Mouse (Mus musculus) hindbrain, embryonic 14.5 days (tissue): ENCODE measurements around the gene Tnrc6b. TPM values are rescaled to one million over a fixed set of nuclear protein-coding genes. Genes with fewer than 3 reads are reported as not detected.
"Not testable (repeated sequence)": the region's sequence is repeated elsewhere in the genome, so short reads cannot be mapped to it uniquely, and the experiment has no call there.

Experiments
- ATAC-seq: fragments of 200-750 bp; cut with Nextera tagmentation; 2 replicates; pipeline ENCODE4 v1.8.0; 2017; ENCODE audit warnings: moderate number of reproducible peaks, mild to moderate bottlenecking, moderate TSS enrichment, moderate library complexity; ENCODE audit not compliant: low FRiP score
- DNase-seq: peaks from one replicate; pipeline ENCODE4 v3.0.0-alpha.2; 2015; ENCODE audit warnings: low spot score
- H3K27ac ChIP-seq: fragments of 300-500 bp; sonication (generic); 2 replicates; pipeline ENCODE4 v1.5.1; 2014; ENCODE audit warnings: mild to moderate bottlenecking, moderate library complexity
- H3K27me3 ChIP-seq: fragments of 300-500 bp; sonication (generic); 2 replicates; pipeline ENCODE4 v1.6.1; 2014; ENCODE audit warnings: mild to moderate bottlenecking, low read length, mixed read lengths; ENCODE audit not compliant: control insufficient read depth, insufficient read depth
- H3K36me3 ChIP-seq: fragments of 300-500 bp; sonication (generic); replicated peaks from 2 replicates; pipeline ENCODE4 v1.6.1; 2014; ENCODE audit not compliant: control insufficient read depth, insufficient read depth
- H3K4me1 ChIP-seq: fragments of 300-500 bp; sonication (generic); replicated peaks from 2 replicates; pipeline ENCODE4 v1.6.1; 2014; ENCODE audit warnings: antibody characterized with exemption, low read length, mixed read lengths; ENCODE audit not compliant: control insufficient read depth, insufficient read depth
- H3K4me2 ChIP-seq: fragments of 300-500 bp; sonication (generic); replicated peaks from 2 replicates; pipeline ENCODE4 v1.6.1; 2014; ENCODE audit warnings: mild to moderate bottlenecking, moderate library complexity
- H3K4me3 ChIP-seq: fragments of 300-500 bp; sonication (generic); replicated peaks from 2 replicates; pipeline ENCODE4 v1.5.1; 2014; ENCODE audit warnings: mild to moderate bottlenecking, low read length
- H3K9ac ChIP-seq: fragments of 300-500 bp; sonication (generic); 2 replicates; pipeline ENCODE4 v1.6.1; 2014
- H3K9me3 ChIP-seq: fragments of 300-500 bp; sonication (generic); 2 replicates; pipeline ENCODE4 v1.6.1; 2016; ENCODE audit warnings: low read length; ENCODE audit not compliant: control insufficient read depth
- WGBS: fragments of 180-500 bp; shearing (Covaris S2); extraction: QIAGEN DNeasy Blood & Tissue Kit; methylation state at CpG from one replicate; pipeline ENCODE4 v1.1.7; 2014; 5-methylcytosine and 5-hydroxymethylcytosine counted together
- polyA plus RNA-seq: library from polyadenylated mRNA; unstranded; fragments of >200 nt; fragmentation: Nextera tagmentation; extraction: Ambion mirVana; gene quantifications from 2 replicates; pipeline ENCODE4 v1.2.1, GENCODE M21; 2014

Tnrc6b gene
- polyA plus RNA-seq, 1 experiment from 2014 or later: 27.9 TPM

DNA sequence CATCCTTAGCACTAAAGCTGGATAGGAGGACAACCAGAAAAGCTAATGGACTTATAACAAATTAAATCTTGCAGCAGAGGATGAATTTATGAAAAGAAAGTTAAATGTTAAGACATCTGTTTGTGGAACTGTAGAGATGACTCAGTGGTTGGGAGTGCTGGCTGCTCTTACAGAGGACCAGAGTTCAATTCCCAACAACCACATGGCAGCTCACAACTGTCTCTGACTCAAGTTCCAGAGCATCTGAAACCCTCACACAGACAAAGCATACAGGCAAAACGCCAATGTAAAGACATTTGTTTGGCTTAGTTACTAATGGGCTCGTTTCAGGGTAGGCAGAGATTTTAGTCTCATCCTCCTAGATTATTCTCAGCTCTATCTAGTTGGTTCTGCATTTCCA lies 188.7 kb downstream of the Tnrc6b start:
- H3K36me3 ChIP-seq: peaks cover 95% of the 10 kb centered on the region
- H3K4me1 ChIP-seq: no peaks in the 10 kb centered on the region
- H3K4me2 ChIP-seq: no peak overlapping the region
- no peak overlapping the region for H3K4me3 ChIP-seq
- WGBS: 91% methylated on average over 2 of the region's 2 CpGs
- H3K27ac ChIP-seq: no peak overlapping the region
- H3K9me3 ChIP-seq: no peaks in the 10 kb centered on the region
- no peaks in the 10 kb centered on the region for H3K27me3 ChIP-seq
- ATAC-seq: no peak
- H3K9ac ChIP-seq: no peak overlapping the region
- DNase-seq: no peak

DNA sequence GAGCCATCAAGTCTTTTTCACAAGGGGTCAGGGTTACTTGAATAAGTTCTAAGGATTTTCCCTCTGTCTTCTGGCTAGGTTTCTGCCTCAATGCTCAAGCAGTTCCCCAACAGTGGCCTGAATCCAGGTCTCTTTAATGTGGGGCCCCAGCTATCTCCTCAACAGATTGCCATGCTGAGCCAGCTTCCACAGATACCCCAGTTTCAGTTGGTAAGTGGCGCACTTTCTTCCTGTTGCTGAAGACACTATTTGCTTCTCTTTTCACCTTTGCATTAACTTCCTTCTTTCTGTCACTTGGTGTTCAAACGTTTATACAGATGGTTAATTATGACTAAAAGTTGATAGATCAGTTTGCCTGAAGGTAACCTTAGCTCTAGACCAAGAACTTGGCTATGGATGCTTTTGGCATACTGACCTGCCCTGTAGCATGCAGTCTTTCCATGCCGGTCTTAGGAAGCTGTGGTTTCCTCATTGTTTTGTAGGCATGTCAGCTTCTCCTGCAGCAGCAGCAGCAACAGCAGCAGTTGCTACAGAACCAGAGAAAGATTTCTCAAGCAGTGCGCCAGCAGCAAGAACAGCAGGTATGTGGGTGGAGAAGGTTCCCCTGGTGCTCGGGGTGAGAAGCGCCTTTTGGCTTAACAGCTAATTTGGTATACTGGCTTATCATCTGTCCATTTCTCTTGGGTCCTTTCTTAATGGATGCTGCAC lies 190.8 kb downstream of the Tnrc6b start:
- no peaks in the 10 kb centered on the region for H3K27me3 ChIP-seq
- DNase-seq (no peak), ATAC-seq (no peak)
- peaks cover 95% of the 10 kb centered on the region for H3K36me3 ChIP-seq
- no peak overlapping the region for H3K27ac ChIP-seq
- H3K4me1 ChIP-seq: no peaks in the 10 kb centered on the region
- H3K9me3 ChIP-seq: no peaks in the 10 kb centered on the region
- H3K4me2 ChIP-seq: no peak overlapping the region
- WGBS: 92% methylated on average over 6 of the region's 6 CpGs
- no peak overlapping the region for H3K4me3 ChIP-seq
- no peak overlapping the region for H3K9ac ChIP-seq

DNA sequence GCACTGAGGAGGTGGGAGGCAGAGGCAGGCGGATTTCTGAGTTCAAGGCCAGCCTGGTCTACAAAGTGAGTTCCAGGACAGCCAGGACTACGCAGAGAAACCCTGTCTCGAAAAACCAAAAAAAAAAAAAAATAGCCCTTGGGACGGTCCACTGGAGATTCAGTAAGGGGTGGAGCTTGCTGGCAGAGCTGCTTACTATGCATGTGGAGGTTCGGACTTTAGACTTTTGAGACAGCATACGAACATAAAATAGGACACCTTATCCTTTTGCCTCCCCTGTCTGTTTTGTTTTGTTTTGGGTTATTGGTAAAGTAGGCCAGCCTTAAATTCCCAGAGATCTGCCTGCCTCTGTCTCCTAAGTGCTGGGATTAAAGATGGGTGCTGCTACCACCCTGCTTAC lies 193.7 kb downstream of the Tnrc6b start:
- H3K4me1 ChIP-seq, DNase-seq, ATAC-seq, H3K27me3 ChIP-seq, H3K4me3 ChIP-seq, H3K4me2 ChIP-seq, H3K27ac ChIP-seq, H3K9ac ChIP-seq, H3K9me3 ChIP-seq: not testable (repeated sequence)
- 94% methylated on average over 6 of the region's 6 CpGs for WGBS
- H3K36me3 ChIP-seq: peaks cover 88% of the 10 kb centered on the region

DNA sequence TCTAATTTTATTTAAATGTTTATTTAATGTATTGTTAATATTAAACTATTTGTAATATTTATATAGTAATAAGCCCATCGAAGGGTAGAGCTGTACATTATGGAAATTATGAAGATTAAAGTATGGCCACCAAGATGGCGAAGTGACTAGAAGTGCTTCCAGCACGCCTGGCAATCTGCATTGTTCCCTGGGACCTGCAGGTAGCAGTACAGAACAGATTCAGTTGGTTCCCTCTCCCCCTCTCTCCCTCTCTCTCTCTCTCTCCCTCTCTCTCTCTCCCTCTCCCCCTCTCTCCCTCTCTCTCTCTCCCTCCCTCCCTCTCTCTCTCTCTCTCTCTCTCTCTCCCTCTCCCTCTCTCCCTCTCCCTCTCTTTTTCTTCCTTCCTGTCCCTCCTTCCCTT lies 199.1 kb downstream of the Tnrc6b start:
- H3K4me2 ChIP-seq: no peak overlapping the region
- no peaks in the 10 kb centered on the region for H3K27me3 ChIP-seq
- H3K4me1 ChIP-seq: no peaks in the 10 kb centered on the region
- DNase-seq (no peak), ATAC-seq (no peak)
- peaks cover 86% of the 10 kb centered on the region for H3K36me3 ChIP-seq
- no peaks in the 10 kb centered on the region for H3K9me3 ChIP-seq
- no peak overlapping the region for H3K4me3 ChIP-seq
- no peak overlapping the region for H3K27ac ChIP-seq
- 95% methylated on average over 3 of the region's 3 CpGs for WGBS
- no peak overlapping the region for H3K9ac ChIP-seq

DNA sequence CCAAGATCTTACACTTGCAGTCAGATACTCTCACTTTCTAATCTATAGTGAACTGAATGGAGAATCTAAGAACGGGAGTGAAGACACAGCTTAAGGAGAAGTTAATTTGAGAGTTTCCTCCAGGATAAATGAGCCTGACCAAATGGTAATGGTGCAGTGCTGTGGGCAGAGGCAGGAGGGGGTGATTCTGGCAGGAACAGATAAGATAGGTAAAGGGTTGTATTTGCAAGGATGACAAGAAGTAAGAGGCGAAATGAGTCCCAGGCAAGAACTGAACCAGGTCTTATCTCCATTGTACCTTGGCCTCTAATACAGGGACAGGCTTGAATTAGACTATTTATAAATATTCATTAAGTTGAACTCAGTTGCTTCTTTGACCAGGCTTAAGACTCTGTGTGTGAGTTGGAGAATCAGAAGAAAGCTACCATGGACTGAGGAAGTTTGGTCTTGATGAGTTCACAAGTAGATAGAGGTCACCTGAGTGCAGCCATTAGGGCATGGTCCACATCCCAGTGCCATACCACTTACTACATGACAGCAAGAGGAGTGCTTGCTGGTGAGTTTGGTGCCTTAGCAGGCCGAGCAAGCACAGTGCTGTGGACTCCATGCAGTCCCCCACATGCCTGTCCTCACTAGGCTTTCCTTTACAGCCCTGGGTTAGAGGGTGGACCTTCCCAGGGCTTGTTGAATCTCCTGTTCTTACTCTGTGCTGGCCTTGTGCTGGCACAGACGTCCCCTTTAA lies 199.8 kb downstream of the Tnrc6b start:
- 96% methylated on average over 4 of the region's 4 CpGs for WGBS
- H3K36me3 ChIP-seq: peaks cover 86% of the 10 kb centered on the region
- ATAC-seq (no peak), DNase-seq (no peak)
- H3K9me3 ChIP-seq: no peaks in the 10 kb centered on the region
- no peak overlapping the region for H3K27ac ChIP-seq
- no peaks in the 10 kb centered on the region for H3K4me1 ChIP-seq
- H3K4me3 ChIP-seq: no peak overlapping the region
- no peaks in the 10 kb centered on the region for H3K27me3 ChIP-seq
- H3K4me2 ChIP-seq: no peak overlapping the region
- H3K9ac ChIP-seq: no peak overlapping the region

DNA sequence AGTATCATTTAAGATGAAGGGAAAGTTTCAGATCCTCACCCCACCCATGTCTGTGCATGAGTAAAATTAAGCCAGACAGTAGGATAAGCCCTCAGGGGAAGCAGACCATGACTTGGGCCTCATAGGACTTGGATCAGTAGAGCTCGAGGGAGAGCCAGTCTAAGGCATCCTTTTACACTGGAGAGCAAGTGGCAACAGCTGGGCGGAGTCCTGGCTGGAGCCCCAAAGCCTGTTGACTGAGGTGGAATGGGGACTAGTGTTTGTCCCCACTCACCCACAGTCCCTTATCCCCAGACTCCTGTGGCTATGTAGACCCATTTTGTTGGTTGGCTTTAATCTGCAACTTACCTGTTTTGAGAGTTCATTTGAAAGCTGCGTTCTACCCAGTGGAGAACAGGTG lies 201.1 kb downstream of the Tnrc6b start:
- ATAC-seq (no peak), DNase-seq (no peak)
- H3K4me2 ChIP-seq: no peak overlapping the region
- H3K36me3 ChIP-seq: peaks cover 86% of the 10 kb centered on the region
- no peaks in the 10 kb centered on the region for H3K27me3 ChIP-seq
- no peaks in the 10 kb centered on the region for H3K9me3 ChIP-seq
- no peak overlapping the region for H3K4me3 ChIP-seq
- H3K9ac ChIP-seq: no peak overlapping the region
- no peak overlapping the region for H3K27ac ChIP-seq
- no peaks in the 10 kb centered on the region for H3K4me1 ChIP-seq
- WGBS: 93% methylated on average over 3 of the region's 3 CpGs

DNA sequence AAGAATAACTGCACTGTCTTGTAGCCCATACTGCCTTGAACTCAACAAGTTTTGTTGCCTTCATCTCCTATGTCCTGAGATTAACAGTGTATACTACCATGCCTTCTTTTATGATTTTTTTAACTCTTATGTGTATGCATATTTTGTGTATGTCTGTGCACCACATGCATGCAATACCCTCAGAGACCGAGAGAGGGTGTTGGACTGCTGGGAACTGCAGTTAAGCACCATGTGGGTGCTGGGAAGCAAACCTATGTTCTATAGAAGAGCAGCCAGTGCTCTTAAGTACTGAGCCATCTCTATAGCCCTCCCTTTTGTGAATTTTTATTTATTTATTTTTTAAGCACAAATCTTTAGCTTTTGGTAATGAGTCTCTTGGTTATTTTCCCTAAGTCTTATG lies 202.7 kb downstream of the Tnrc6b start:
- peaks cover 90% of the 10 kb centered on the region for H3K36me3 ChIP-seq
- no peaks in the 10 kb centered on the region for H3K27me3 ChIP-seq
- WGBS: 94% methylated on average over 1 of the region's 1 CpGs
- H3K27ac ChIP-seq: no peak overlapping the region
- no peak overlapping the region for H3K4me3 ChIP-seq
- H3K4me1 ChIP-seq: no peaks in the 10 kb centered on the region
- H3K4me2 ChIP-seq: no peak overlapping the region
- H3K9me3 ChIP-seq: no peaks in the 10 kb centered on the region
- H3K9ac ChIP-seq: no peak overlapping the region
- no peak for ATAC-seq
- DNase-seq: no peak

DNA sequence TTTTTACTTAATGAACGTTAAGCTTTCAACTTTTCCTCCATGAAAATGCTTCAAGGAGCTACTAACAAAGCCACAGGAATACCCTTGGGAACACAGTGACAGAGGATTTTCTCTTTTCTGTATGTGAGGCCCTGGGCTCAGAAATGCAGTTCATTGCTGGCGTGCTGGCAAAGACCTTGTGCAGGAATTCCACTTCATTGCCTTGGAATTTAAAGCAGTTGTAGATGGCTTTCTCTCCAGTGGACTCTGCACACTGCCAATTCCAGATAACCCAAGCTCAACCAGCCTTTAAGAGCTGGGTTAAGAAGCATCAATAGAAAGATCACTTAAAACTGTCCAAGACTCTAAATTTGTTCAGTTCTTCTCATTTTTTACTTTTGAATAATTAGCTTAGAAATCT lies 204.7 kb downstream of the Tnrc6b start:
- ATAC-seq: no peak
- H3K9ac ChIP-seq: no peak overlapping the region
- no peak overlapping the region for H3K4me3 ChIP-seq
- H3K4me1 ChIP-seq: no peaks in the 10 kb centered on the region
- no peak overlapping the region for H3K27ac ChIP-seq
- no peak for DNase-seq
- no peaks in the 10 kb centered on the region for H3K27me3 ChIP-seq
- WGBS: 81% methylated on average over 2 of the region's 2 CpGs
- no peaks in the 10 kb centered on the region for H3K9me3 ChIP-seq
- H3K36me3 ChIP-seq: peaks cover 97% of the 10 kb centered on the region
- no peak overlapping the region for H3K4me2 ChIP-seq

DNA sequence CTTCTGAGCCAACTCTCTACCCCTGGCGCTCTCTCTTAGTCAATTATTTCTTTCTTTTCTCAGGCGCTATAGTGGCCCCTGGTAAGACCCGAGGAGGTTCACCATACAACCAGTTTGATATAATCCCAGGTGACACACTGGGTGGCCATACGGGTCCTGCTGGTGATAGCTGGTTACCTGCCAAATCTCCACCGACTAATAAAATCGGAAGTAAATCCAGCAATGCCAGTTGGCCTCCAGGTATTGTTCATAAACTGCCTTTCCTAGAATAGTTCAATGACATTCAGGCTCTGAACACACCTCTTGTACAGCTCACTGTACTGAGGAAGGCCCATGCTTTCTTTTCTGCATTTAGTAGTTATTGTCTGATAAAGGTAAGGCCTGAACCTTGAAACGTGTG lies 205.5 kb downstream of the Tnrc6b start:
- 93% methylated on average over 7 of the region's 7 CpGs for WGBS
- Histone ChIP-seq H3K36me3 (peaks cover 96% of the 10 kb centered on the region), H3K4me2 (no peak overlapping the region), H3K4me1 (no peaks in the 10 kb centered on the region), H3K9me3 (no peaks in the 10 kb centered on the region), H3K9ac (no peak overlapping the region), H3K4me3 (no peak overlapping the region), H3K27me3 (no peaks in the 10 kb centered on the region), H3K27ac (no peak overlapping the region)
- DNase-seq: no peak
- ATAC-seq: no peak
